Mouse (Mus musculus): ENCODE measurements around the gene Tgfbr3. TPM values are rescaled to one million over a fixed set of nuclear protein-coding genes. Genes with fewer than 3 reads are reported as not detected.
"Not testable (repeated sequence)": the region's sequence is repeated elsewhere in the genome, so short reads cannot be mapped to it uniquely, and the experiment has no call there.

Tgfbr3 gene
- polyA plus RNA-seq, 1 experiment from 2014 or later, result 38.7 TPM

DNA sequence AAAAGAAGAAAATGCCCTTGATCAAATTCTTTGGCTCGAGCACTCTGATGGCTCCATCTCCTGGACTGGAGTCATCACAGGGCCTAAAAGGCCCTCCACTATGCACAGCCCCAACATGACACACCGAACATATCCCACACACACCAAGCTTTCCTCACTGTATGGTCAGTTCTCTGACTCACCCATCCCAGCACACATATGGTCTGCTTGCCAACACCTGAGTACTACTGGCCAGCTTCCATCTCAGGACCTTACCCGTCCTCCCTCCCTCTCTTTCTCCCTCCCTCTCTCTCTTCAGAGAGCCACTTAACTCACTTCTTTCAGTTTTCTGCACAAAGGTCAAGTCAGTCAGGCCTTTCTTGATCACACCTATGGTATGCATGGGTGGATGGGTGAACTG is 36.0 kb downstream of the Tgfbr3 start:
- 0 out of 2 replicates have a peak, but pooled peaks cover 4% of the 10 kb centered on the region for H3K36me3 ChIP-seq
- peaks cover 23% of the 10 kb centered on the region for H3K4me1 ChIP-seq
- no peak overlapping the region for H3K27ac ChIP-seq (replicated peaks)
- no peak overlapping the region for H3K4me3 ChIP-seq (replicated peaks)
- ATAC-seq (ENCODE audit: insufficient number of reproducible peaks, low FRiP score, low TSS enrichment, low read depth), result no peak
- no peak overlapping the region for H3K9ac ChIP-seq
- no peaks in the 10 kb centered on the region for H3K27me3 ChIP-seq
- no peak overlapping the region for H3K4me2 ChIP-seq (replicated peaks)
- WGBS, result 92% methylated on average over 3 of the region's 3 CpGs
- H3K9me3 ChIP-seq (replicated peaks), result 0 out of 2 replicates have a peak, but pooled peaks cover 5% of the 10 kb centered on the region

DNA sequence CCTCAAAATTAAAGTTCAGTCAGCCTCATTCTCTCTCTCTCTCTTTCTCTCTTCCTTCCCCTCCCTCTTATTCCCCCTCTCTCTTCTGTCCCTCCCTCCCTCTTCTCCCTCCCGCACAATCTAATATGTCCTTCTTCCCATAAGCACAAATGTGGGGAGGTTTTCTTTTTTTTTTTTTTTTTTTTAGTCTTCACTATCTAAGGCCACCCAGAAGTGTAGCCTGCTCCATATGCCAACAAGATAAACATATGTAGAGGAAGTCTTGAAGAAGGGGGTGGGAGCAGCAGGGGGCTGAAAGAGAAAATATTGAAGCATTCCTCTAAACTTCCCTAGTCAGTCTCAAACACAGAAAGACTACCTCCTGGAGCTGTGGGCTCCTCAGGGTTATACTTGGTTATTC is 37.0 kb downstream of the Tgfbr3 start:
- Histone ChIP-seq H3K4me1 (peaks cover 32% of the 10 kb centered on the region), H3K9me3 (replicated peaks) (0 out of 2 replicates have a peak, but pooled peaks cover 5% of the 10 kb centered on the region), H3K27me3 (no peaks in the 10 kb centered on the region), H3K27ac (replicated peaks) (no peak overlapping the region), H3K36me3 (0 out of 2 replicates have a peak, but pooled peaks cover 4% of the 10 kb centered on the region), H3K4me2 (replicated peaks) (no peak overlapping the region), H3K9ac (no peak overlapping the region), H3K4me3 (replicated peaks) (no peak overlapping the region)
- ATAC-seq (ENCODE audit: insufficient number of reproducible peaks, low FRiP score, low TSS enrichment, low read depth), result no peak
- WGBS, result 38% methylated on average over 1 of the region's 1 CpGs

GRCm38 (mm10) chr5:107251751-107252305 is 37.6 kb downstream of the Tgfbr3 start:
- WGBS, result 21% methylated on average over 3 of the region's 3 CpGs
- Histone ChIP-seq H3K9ac (no peak overlapping the region), H3K27ac (replicated peaks) (no peak overlapping the region), H3K27me3 (no peaks in the 10 kb centered on the region), H3K4me3 (replicated peaks) (no peak overlapping the region), H3K9me3 (replicated peaks) (0 out of 2 replicates have a peak, but pooled peaks cover 5% of the 10 kb centered on the region), H3K4me2 (replicated peaks) (no peak overlapping the region), H3K36me3 (0 out of 2 replicates have a peak, but pooled peaks cover 4% of the 10 kb centered on the region), H3K4me1 (peaks cover 32% of the 10 kb centered on the region)
- ATAC-seq (ENCODE audit: insufficient number of reproducible peaks, low FRiP score, low TSS enrichment, low read depth), result no peak

GRCm38 (mm10) chr5:107250548-107251272 is 38.7 kb downstream of the Tgfbr3 start:
- Histone ChIP-seq H3K27me3 (no peaks in the 10 kb centered on the region), H3K4me2 (replicated peaks) (no peak overlapping the region), H3K36me3 (0 out of 2 replicates have a peak, but pooled peaks cover 4% of the 10 kb centered on the region), H3K9me3 (replicated peaks) (0 out of 2 replicates have a peak, but pooled peaks cover 5% of the 10 kb centered on the region), H3K27ac (replicated peaks) (peak overlapping the region; percentile 34; the same call in 1 of the 2 replicates), H3K9ac (no peak overlapping the region), H3K4me1 (peaks cover 32% of the 10 kb centered on the region), H3K4me3 (replicated peaks) (no peak overlapping the region)
- no peak for ATAC-seq (ENCODE audit: insufficient number of reproducible peaks, low FRiP score, low TSS enrichment, low read depth)
- WGBS, result 35% methylated on average over 19 of the region's 19 CpGs

DNA sequence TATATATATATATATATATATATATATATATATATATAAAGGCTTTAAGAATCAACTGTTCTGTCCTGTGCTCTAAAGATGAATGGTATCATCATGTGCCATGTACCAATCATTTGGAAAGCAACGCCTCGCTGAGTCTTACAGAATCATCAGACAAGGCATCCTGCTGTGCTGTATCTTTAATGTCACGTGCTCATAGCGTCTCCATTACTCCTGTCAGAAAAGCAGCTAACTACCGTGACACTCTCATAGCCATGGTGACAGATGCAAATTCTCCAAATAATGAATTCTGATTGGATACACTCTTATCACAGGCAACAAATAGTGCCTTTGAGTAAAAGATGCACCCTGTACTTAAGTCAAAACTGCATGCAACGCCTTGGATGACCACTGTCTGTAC is 40.7 kb downstream of the Tgfbr3 start:
- 0 out of 2 replicates have a peak, but pooled peaks cover 4% of the 10 kb centered on the region for H3K36me3 ChIP-seq
- H3K4me2 ChIP-seq (replicated peaks), result no peak overlapping the region
- no peak overlapping the region for H3K9ac ChIP-seq
- H3K4me3 ChIP-seq (replicated peaks), result no peak overlapping the region
- WGBS, result 84% methylated on average over 6 of the region's 6 CpGs
- no peak for ATAC-seq (ENCODE audit: insufficient number of reproducible peaks, low FRiP score, low TSS enrichment, low read depth)
- no peak overlapping the region for H3K27ac ChIP-seq (replicated peaks)
- no peaks in the 10 kb centered on the region for H3K9me3 ChIP-seq (replicated peaks)
- H3K4me1 ChIP-seq, result peaks cover 32% of the 10 kb centered on the region
- H3K27me3 ChIP-seq, result no peaks in the 10 kb centered on the region

- WGBS, result 81% methylated on average over 11 of the region's 11 CpGs
- not testable (repeated sequence) for H3K9me3 ChIP-seq (replicated peaks); ATAC-seq (ENCODE audit: insufficient number of reproducible peaks, low FRiP score, low TSS enrichment, low read depth); H3K4me2 ChIP-seq (replicated peaks); H3K4me3 ChIP-seq (replicated peaks); H3K27me3 ChIP-seq; H3K36me3 ChIP-seq; H3K9ac ChIP-seq
- Histone ChIP-seq H3K4me1 (peaks cover 28% of the 10 kb centered on the region), H3K27ac (replicated peaks) (peak overlapping the region; percentile 58; the same call in 1 of the 2 replicates)
Measured at GRCm38 (mm10) chr5:107248302-107248701, 41.1 kb downstream of the Tgfbr3 start.

DNA sequence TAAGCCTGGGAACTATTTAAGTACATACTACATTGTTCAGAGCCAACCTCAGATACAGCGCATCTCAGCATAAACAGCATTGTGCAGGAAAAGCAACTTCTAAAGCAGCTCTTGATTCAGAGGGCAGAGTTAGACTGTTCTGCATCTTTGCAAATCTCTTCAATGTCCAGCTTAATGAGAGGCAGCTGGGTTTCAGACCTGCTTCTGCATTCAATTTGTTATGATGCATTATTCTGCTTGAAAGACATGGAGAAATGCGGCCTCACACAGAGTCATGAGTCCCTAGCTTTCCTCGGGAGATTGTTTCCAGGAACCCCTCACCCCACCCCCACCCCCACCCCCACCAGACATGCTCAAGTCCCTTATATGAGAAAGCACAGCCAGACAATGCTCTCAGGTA is 41.6 kb downstream of the Tgfbr3 start:
- Histone ChIP-seq H3K4me2 (replicated peaks) (no peak overlapping the region), H3K27ac (replicated peaks) (0 out of 2 replicates have a peak overlapping the region, but pooled peaks have one; percentile 58), H3K27me3 (no peaks in the 10 kb centered on the region), H3K36me3 (0 out of 2 replicates have a peak, but pooled peaks cover 4% of the 10 kb centered on the region), H3K4me1 (peaks cover 28% of the 10 kb centered on the region), H3K9me3 (replicated peaks) (no peaks in the 10 kb centered on the region), H3K9ac (no peak overlapping the region), H3K4me3 (replicated peaks) (no peak overlapping the region)
- WGBS, result 41% methylated on average over 3 of the region's 3 CpGs
- ATAC-seq (ENCODE audit: insufficient number of reproducible peaks, low FRiP score, low TSS enrichment, low read depth), result peak; percentile 60; the same call in 1 of the 2 replicates

GRCm38 (mm10) chr5:107243445-107243844 is 46.0 kb downstream of the Tgfbr3 start:
- Histone ChIP-seq H3K27me3 (no peaks in the 10 kb centered on the region), H3K4me2 (replicated peaks) (no peak overlapping the region), H3K9ac (no peak overlapping the region), H3K27ac (replicated peaks) (no peak overlapping the region), H3K4me1 (peaks cover 25% of the 10 kb centered on the region), H3K4me3 (replicated peaks) (no peak overlapping the region), H3K36me3 (0 out of 2 replicates have a peak, but pooled peaks cover 3% of the 10 kb centered on the region), H3K9me3 (replicated peaks) (no peaks in the 10 kb centered on the region)
- WGBS, result 88% methylated on average over 2 of the region's 2 CpGs
- no peak for ATAC-seq (ENCODE audit: insufficient number of reproducible peaks, low FRiP score, low TSS enrichment, low read depth)

DNA sequence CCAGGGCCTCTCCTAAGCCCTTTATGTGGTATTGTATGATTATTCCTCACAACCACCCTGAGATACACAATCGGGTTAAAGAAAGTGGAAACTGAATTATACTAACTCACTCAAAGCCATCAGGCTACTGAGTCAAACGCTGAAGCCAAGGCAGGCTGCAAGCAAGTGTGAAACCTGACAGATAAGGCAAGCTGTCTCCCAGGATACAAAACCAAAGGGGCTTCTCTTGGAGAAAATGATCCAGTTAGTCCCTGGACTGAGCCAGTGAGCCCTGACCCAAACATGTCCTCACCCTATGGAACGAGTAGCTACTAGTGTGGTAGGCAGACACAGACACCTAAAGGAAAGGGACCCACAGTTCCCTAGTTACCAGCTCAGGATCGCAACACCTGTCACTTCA is 46.4 kb downstream of the Tgfbr3 start:
- Histone ChIP-seq H3K27ac (replicated peaks) (no peak overlapping the region), H3K4me1 (peaks cover 25% of the 10 kb centered on the region), H3K36me3 (0 out of 2 replicates have a peak, but pooled peaks cover 3% of the 10 kb centered on the region), H3K9me3 (replicated peaks) (no peaks in the 10 kb centered on the region), H3K9ac (no peak overlapping the region), H3K4me3 (replicated peaks) (no peak overlapping the region), H3K4me2 (replicated peaks) (no peak overlapping the region), H3K27me3 (no peaks in the 10 kb centered on the region)
- no peak for ATAC-seq (ENCODE audit: insufficient number of reproducible peaks, low FRiP score, low TSS enrichment, low read depth)
- 77% methylated on average over 4 of the region's 4 CpGs for WGBS

GRCm38 (mm10) chr5:107240276-107240675 is 49.2 kb downstream of the Tgfbr3 start:
- H3K4me3 ChIP-seq (replicated peaks), result no peak overlapping the region
- 0 out of 2 replicates have a peak, but pooled peaks cover 3% of the 10 kb centered on the region for H3K36me3 ChIP-seq
- no peak for ATAC-seq (ENCODE audit: insufficient number of reproducible peaks, low FRiP score, low TSS enrichment, low read depth)
- H3K9ac ChIP-seq, result no peak overlapping the region
- no peak overlapping the region for H3K27ac ChIP-seq (replicated peaks)
- H3K4me2 ChIP-seq (replicated peaks), result no peak overlapping the region
- H3K9me3 ChIP-seq (replicated peaks), result no peaks in the 10 kb centered on the region
- no peaks in the 10 kb centered on the region for H3K27me3 ChIP-seq
- H3K4me1 ChIP-seq, result peaks cover 47% of the 10 kb centered on the region
- 25% methylated on average over 1 of the region's 1 CpGs for WGBS

- whole genome bisulfite sequencing, result 49% methylated on average over 7 of the region's 7 CpGs
- Histone ChIP-seq H3K4me1 (peaks cover 69% of the 10 kb centered on the region), H3K36me3 (0 out of 2 replicates have a peak, but pooled peaks cover 3% of the 10 kb centered on the region), H3K4me2 (replicated peaks) (no peak overlapping the region), H3K9ac (no peak overlapping the region), H3K4me3 (replicated peaks) (no peak overlapping the region), H3K27ac (replicated peaks) (peak overlapping the region; percentile 65; the same call in 1 of the 2 replicates), H3K9me3 (replicated peaks) (no peaks in the 10 kb centered on the region), H3K27me3 (no peaks in the 10 kb centered on the region)
- no peak for ATAC-seq (ENCODE audit: insufficient number of reproducible peaks, low FRiP score, low TSS enrichment, low read depth)
Measured at GRCm38 (mm10) chr5:107237971-107238426, 51.4 kb downstream of the Tgfbr3 start.
